Mouse (Mus musculus): ENCODE measurements around the gene Ror1. TPM values are rescaled to one million over a fixed set of nuclear protein-coding genes. Genes with fewer than 3 reads are reported as not detected.

The Ror1 gene
- polyA plus RNA-seq, 1 experiment from 2014 or later: 11.5 TPM

- H3K4me1 ChIP-seq (replicated peaks): no peaks in the 10 kb centered on the region
- H3K9ac ChIP-seq (replicated peaks): no peak overlapping the region
- no peak overlapping the region for H3K4me2 ChIP-seq
- no peak overlapping the region for H3K4me3 ChIP-seq (replicated peaks)
- H3K9me3 ChIP-seq: no peaks in the 10 kb centered on the region
- 64% methylated on average over 9 of the region's 9 CpGs for WGBS
- no peak for ATAC-seq (ENCODE audit: insufficient number of reproducible peaks, insufficient read depth, low FRiP score, low TSS enrichment, low read depth)
- H3K27me3 ChIP-seq: no peaks in the 10 kb centered on the region
- no peak overlapping the region for H3K27ac ChIP-seq
- no peaks in the 10 kb centered on the region for H3K36me3 ChIP-seq
Observed at GRCm38 (mm10) chr4:100253401-100253800, 157.8 kb downstream of the Ror1 start.

GRCm38 (mm10) chr4:100253831-100254230 lies 158.2 kb downstream of the Ror1 start:
- H3K4me3 ChIP-seq (replicated peaks): no peak overlapping the region
- WGBS: 69% methylated on average over 7 of the region's 7 CpGs
- H3K9ac ChIP-seq (replicated peaks): no peak overlapping the region
- H3K27me3 ChIP-seq: no peaks in the 10 kb centered on the region
- H3K4me1 ChIP-seq (replicated peaks): no peaks in the 10 kb centered on the region
- no peaks in the 10 kb centered on the region for H3K9me3 ChIP-seq
- H3K36me3 ChIP-seq: no peaks in the 10 kb centered on the region
- H3K27ac ChIP-seq: no peak overlapping the region
- no peak for ATAC-seq (ENCODE audit: insufficient number of reproducible peaks, insufficient read depth, low FRiP score, low TSS enrichment, low read depth)
- no peak overlapping the region for H3K4me2 ChIP-seq

GRCm38 (mm10) chr4:100258462-100258861 lies 162.9 kb downstream of the Ror1 start:
- no peak for ATAC-seq (ENCODE audit: insufficient number of reproducible peaks, insufficient read depth, low FRiP score, low TSS enrichment, low read depth)
- Histone ChIP-seq H3K9ac (replicated peaks) (no peak overlapping the region), H3K27me3 (no peaks in the 10 kb centered on the region), H3K9me3 (no peaks in the 10 kb centered on the region), H3K4me2 (no peak overlapping the region), H3K4me1 (replicated peaks) (no peaks in the 10 kb centered on the region), H3K4me3 (replicated peaks) (no peak overlapping the region), H3K36me3 (no peaks in the 10 kb centered on the region), H3K27ac (no peak overlapping the region)
- 89% methylated on average over 5 of the region's 5 CpGs for WGBS

GRCm38 (mm10) chr4:100263917-100264316 lies 168.3 kb downstream of the Ror1 start:
- no peak overlapping the region for H3K4me2 ChIP-seq
- no peaks in the 10 kb centered on the region for H3K4me1 ChIP-seq (replicated peaks)
- H3K4me3 ChIP-seq (replicated peaks): no peak overlapping the region
- H3K27ac ChIP-seq: no peak overlapping the region
- ATAC-seq (ENCODE audit: insufficient number of reproducible peaks, insufficient read depth, low FRiP score, low TSS enrichment, low read depth): no peak
- H3K36me3 ChIP-seq: no peaks in the 10 kb centered on the region
- H3K9ac ChIP-seq (replicated peaks): no peak overlapping the region
- no peaks in the 10 kb centered on the region for H3K27me3 ChIP-seq
- 92% methylated on average over 1 of the region's 1 CpGs for WGBS
- no peaks in the 10 kb centered on the region for H3K9me3 ChIP-seq

GRCm38 (mm10) chr4:100271059-100271735 lies 175.6 kb downstream of the Ror1 start:
- Histone ChIP-seq H3K27ac (no peak overlapping the region), H3K9ac (replicated peaks) (no peak overlapping the region), H3K27me3 (no peaks in the 10 kb centered on the region), H3K4me1 (replicated peaks) (no peaks in the 10 kb centered on the region), H3K36me3 (no peaks in the 10 kb centered on the region), H3K4me3 (replicated peaks) (no peak overlapping the region), H3K4me2 (no peak overlapping the region), H3K9me3 (no peaks in the 10 kb centered on the region)
- no peak for ATAC-seq (ENCODE audit: insufficient number of reproducible peaks, insufficient read depth, low FRiP score, low TSS enrichment, low read depth)
- 72% methylated on average over 10 of the region's 10 CpGs for WGBS

GRCm38 (mm10) chr4:100271736-100272127 lies 176.1 kb downstream of the Ror1 start:
- Histone ChIP-seq H3K27me3 (no peaks in the 10 kb centered on the region), H3K4me2 (no peak overlapping the region), H3K9ac (replicated peaks) (no peak overlapping the region), H3K36me3 (no peaks in the 10 kb centered on the region), H3K27ac (no peak overlapping the region), H3K9me3 (no peaks in the 10 kb centered on the region), H3K4me3 (replicated peaks) (no peak overlapping the region), H3K4me1 (replicated peaks) (no peaks in the 10 kb centered on the region)
- 78% methylated on average over 6 of the region's 6 CpGs for WGBS
- ATAC-seq (ENCODE audit: insufficient number of reproducible peaks, insufficient read depth, low FRiP score, low TSS enrichment, low read depth): no peak

- Histone ChIP-seq H3K9ac (replicated peaks) (no peak overlapping the region), H3K27me3 (no peaks in the 10 kb centered on the region), H3K36me3 (no peaks in the 10 kb centered on the region), H3K4me3 (replicated peaks) (no peak overlapping the region), H3K9me3 (no peaks in the 10 kb centered on the region), H3K4me1 (replicated peaks) (no peaks in the 10 kb centered on the region), H3K4me2 (no peak overlapping the region), H3K27ac (no peak overlapping the region)
- no peak for ATAC-seq (ENCODE audit: insufficient number of reproducible peaks, insufficient read depth, low FRiP score, low TSS enrichment, low read depth)
- 94% methylated on average over 3 of the region's 3 CpGs for WGBS
Observed at GRCm38 (mm10) chr4:100273356-100273755, 177.8 kb downstream of the Ror1 start.

- Histone ChIP-seq H3K4me2 (no peak overlapping the region), H3K9me3 (no peaks in the 10 kb centered on the region), H3K27ac (no peak overlapping the region), H3K9ac (replicated peaks) (no peak overlapping the region), H3K27me3 (no peaks in the 10 kb centered on the region), H3K4me1 (replicated peaks) (no peaks in the 10 kb centered on the region), H3K4me3 (replicated peaks) (no peak overlapping the region), H3K36me3 (no peaks in the 10 kb centered on the region)
- no peak for ATAC-seq (ENCODE audit: insufficient number of reproducible peaks, insufficient read depth, low FRiP score, low TSS enrichment, low read depth)
- 95% methylated on average over 4 of the region's 4 CpGs for WGBS
Observed at GRCm38 (mm10) chr4:100273807-100274480, 178.4 kb downstream of the Ror1 start.

- H3K9me3 ChIP-seq: no peaks in the 10 kb centered on the region
- H3K27me3 ChIP-seq: no peaks in the 10 kb centered on the region
- H3K27ac ChIP-seq: no peak overlapping the region
- WGBS: 70% methylated on average over 7 of the region's 7 CpGs
- H3K9ac ChIP-seq (replicated peaks): no peak overlapping the region
- H3K4me1 ChIP-seq (replicated peaks): no peaks in the 10 kb centered on the region
- no peak for ATAC-seq (ENCODE audit: insufficient number of reproducible peaks, insufficient read depth, low FRiP score, low TSS enrichment, low read depth)
- no peak overlapping the region for H3K4me3 ChIP-seq (replicated peaks)
- no peak overlapping the region for H3K4me2 ChIP-seq
- no peaks in the 10 kb centered on the region for H3K36me3 ChIP-seq
Observed at GRCm38 (mm10) chr4:100276482-100276881, 180.9 kb downstream of the Ror1 start.

- Histone ChIP-seq H3K9ac (replicated peaks) (no peak overlapping the region), H3K27me3 (no peaks in the 10 kb centered on the region), H3K4me1 (replicated peaks) (no peaks in the 10 kb centered on the region), H3K9me3 (no peaks in the 10 kb centered on the region), H3K4me2 (no peak overlapping the region), H3K4me3 (replicated peaks) (no peak overlapping the region), H3K27ac (no peak overlapping the region), H3K36me3 (no peaks in the 10 kb centered on the region)
- 80% methylated on average over 1 of the region's 1 CpGs for WGBS
- no peak for ATAC-seq (ENCODE audit: insufficient number of reproducible peaks, insufficient read depth, low FRiP score, low TSS enrichment, low read depth)
Observed at GRCm38 (mm10) chr4:100276970-100277369, 181.4 kb downstream of the Ror1 start.

GRCm38 (mm10) chr4:100283171-100283880 lies 187.7 kb downstream of the Ror1 start:
- no peak overlapping the region for H3K27ac ChIP-seq
- no peak overlapping the region for H3K9ac ChIP-seq (replicated peaks)
- no peaks in the 10 kb centered on the region for H3K4me1 ChIP-seq (replicated peaks)
- no peak for ATAC-seq (ENCODE audit: insufficient number of reproducible peaks, insufficient read depth, low FRiP score, low TSS enrichment, low read depth)
- no peak overlapping the region for H3K4me2 ChIP-seq
- no peaks in the 10 kb centered on the region for H3K9me3 ChIP-seq
- 74% methylated on average over 8 of the region's 8 CpGs for WGBS
- H3K36me3 ChIP-seq: no peaks in the 10 kb centered on the region
- H3K27me3 ChIP-seq: no peaks in the 10 kb centered on the region
- no peak overlapping the region for H3K4me3 ChIP-seq (replicated peaks)
